Mouse (Mus musculus) retina, adult 2 months (tissue): ENCODE results near the gene Olfr398.

Experiments used
- DNase-seq: peaks from one replicate; pipeline ENCODE4 v3.0.0-alpha.2; 2012; ENCODE audit warnings: low read depth, low spot score

Olfr398 gene

GRCm38 (mm10) chr11:73990307-73990706 is at the start of gene Olfr398:
Gene Olfr398, minus strand, starts transcription at chr11:73990407.
- no peak for DNase-seq

GRCm38 (mm10) chr11:73993115-73993514 is 2.9 kb upstream of the Olfr398 start:
- no peak for DNase-seq

- no peak for DNase-seq
These were observed 29.7 kb downstream of the Olfr398 start, which contains the start of gene Olfr397 for GRCm38 (mm10) chr11:73960517-73960916. Gene Olfr397, plus strand, starts transcription at chr11:73960817.

GRCm38 (mm10) chr11:73936377-73936776 is 53.8 kb downstream of the Olfr398 start, which contains the start of gene Olfr23:
Gene Olfr23, plus strand, starts transcription at chr11:73936677.
- DNase-seq = no peak
